Mouse (Mus musculus): ENCODE measurements around the gene Spag6.

GRCm38 (mm10) chr2:18764846-18765245 lies 71.0 kb downstream of the Spag6 start:
- TF ChIP-seq CTCF (conservative IDR thresholded peaks at IDR 0.05; ENCODE audit: insufficient read depth, insufficient read length, low read depth, low read length) (no peak), POLR2A (IDR thresholded peaks at IDR 0.05; ENCODE audit: low read depth, low read length) (no peak)
